Mouse (Mus musculus) megakaryocyte, adult 5-6 weeks (primary cell): Measurements from ENCODE around the gene Adamts9. TPM values are rescaled to one million over a fixed set of nuclear protein-coding genes. Genes with fewer than 3 reads are reported as not detected.

ENCODE experiments used
- ATAC-seq: 2 replicates; pipeline ENCODE4 v1.8.0; 2016; ENCODE audit warnings: mild to moderate bottlenecking, inconsistent platforms; ENCODE audit not compliant: poor library complexity, severe bottlenecking
- total RNA-seq, 2 experiments: library from RNA; stranded (forward) in 1 of 2; stranded (reverse) in 1 of 2; fragments of 153-499, 151-499 nt in 1 of 2; fragments of 221-1000, 200-1000 nt in 1 of 2; gene quantifications; 2 replicates each; pipeline versions ENCODE4 v1.2.3 to v1.2.4; 2015 to 2017

Gene Adamts9
- total RNA-seq, 2 experiments from 2014 or later, result 0.44 TPM; not detected in 1

DNA sequence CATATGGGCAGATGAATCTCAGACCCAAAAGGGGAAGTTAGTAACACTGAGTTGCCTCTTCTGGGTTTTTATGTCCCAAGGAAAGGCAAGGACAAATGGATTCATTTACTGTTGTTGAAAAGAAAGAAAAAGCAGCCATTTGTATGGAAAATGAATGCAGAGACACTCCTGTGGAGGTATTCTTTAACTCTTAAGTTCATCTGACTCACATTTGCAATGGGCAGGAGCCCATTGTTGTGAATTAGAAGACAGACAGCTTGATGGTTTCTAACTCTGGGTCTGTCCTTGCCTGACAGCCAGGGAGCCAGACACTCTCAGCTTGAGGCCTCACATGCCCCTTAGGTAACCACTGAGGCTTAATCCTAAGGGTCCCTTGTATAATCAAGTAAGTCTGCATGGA, 131.7 kb downstream of the Adamts9 start:
- ATAC-seq, result no peak

DNA sequence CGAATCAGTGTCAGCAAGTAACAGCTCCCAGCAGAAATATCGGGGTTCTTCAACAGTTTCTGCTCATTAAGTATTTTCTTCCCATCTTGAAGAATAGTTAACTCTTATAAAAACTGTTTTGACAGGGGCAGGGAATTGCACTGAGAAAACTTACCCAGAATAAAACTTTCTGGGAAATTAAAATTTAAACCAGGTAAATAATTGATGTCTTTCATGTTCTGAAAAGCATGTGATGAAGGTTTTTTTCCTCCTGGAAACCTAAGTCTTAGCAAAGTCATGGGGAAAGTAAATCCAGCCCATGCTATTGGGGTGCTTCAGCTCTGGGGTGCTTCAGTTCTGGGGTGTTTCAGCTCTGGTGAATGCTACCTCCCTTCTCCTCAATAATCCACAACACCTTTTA, 132.7 kb downstream of the Adamts9 start:
- no peak for ATAC-seq

DNA sequence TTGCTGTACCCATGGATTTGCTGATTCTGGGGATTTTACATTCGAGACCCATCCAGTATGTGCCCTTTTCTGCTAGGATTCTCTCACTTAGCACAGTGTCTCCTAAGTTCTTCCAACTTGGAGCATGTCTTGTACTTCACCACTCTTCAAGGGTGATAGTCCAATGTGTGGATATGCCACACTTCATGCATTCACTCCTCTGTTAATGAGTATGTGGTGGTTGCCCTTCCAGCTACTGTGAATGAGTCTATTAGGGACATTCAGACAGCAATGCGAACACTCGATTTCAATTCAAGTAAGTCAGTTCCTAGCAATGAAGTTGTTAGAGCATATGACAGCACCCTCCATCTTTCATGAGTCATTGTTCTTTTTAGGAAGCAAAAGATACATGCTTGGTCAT, 133.5 kb downstream of the Adamts9 start:
- no peak for ATAC-seq

DNA sequence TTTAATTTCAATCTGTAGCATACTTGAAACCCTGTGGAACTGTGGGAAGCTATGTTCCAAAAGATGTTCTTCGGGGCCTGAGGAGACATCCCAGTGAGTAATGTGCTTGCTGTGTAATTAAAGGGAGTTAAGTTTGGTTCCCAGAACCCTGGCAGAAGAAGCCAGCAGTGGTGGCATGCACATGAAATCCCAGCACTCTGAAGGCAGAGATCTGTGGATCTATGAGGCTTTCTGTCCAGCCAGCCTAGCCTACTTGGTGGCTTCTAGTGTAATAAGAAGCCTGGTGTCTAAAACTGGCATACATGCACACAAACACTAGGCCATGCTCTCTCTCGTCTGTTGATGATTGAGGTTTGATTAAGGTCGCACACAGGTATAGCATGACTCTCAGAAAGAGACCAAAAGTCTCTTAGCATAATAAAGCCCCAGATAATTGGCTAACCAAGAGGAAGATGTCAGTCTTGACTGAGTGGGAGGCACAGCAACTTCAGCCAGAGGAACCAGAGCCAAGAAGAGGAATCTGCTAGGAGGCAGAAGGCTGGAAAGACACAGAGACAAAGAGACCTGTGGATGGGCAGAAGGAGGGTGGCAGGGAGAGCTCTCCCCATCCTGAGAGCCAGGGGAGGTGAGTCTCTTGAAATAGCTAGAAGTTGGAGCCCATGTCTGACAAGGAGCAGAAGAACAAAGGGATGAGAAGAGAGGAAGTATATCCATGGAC, 138.9 kb downstream of the Adamts9 start:
- ATAC-seq, result no peak

GRCm38 (mm10) chr6:92803213-92803612, 140.1 kb downstream of the Adamts9 start:
- no peak for ATAC-seq

- ATAC-seq, result no peak
These were observed 140.9 kb downstream of the Adamts9 start for GRCm38 (mm10) chr6:92802421-92802820.

GRCm38 (mm10) chr6:92801462-92801861, 141.8 kb downstream of the Adamts9 start:
- ATAC-seq, result no peak

- no peak for ATAC-seq
These were observed 149.5 kb downstream of the Adamts9 start for GRCm38 (mm10) chr6:92793804-92794203.

GRCm38 (mm10) chr6:92787376-92787712, 155.9 kb downstream of the Adamts9 start:
- ATAC-seq, result no peak

GRCm38 (mm10) chr6:92786701-92787375, 156.5 kb downstream of the Adamts9 start:
- no peak for ATAC-seq

DNA sequence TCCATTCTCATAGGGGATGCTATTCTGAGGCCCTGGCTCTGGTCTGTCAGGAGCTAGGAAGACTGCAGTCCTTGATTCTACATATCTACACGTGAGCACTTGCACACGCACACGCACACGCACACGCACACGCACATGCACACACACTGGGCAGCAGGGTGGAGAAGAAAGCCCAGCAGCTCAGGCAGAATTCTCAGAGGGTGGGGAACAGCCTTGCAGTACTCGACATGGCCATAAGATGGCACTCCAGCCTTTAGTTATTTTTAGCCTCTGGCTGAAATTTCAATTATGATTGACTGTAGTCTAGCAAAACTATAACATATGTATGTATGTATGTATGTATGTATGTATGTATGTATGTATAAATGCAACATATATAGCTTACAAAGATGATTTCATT, 158.5 kb downstream of the Adamts9 start:
- peak; percentile 43; the same call in 1 of the 2 replicates for ATAC-seq

DNA sequence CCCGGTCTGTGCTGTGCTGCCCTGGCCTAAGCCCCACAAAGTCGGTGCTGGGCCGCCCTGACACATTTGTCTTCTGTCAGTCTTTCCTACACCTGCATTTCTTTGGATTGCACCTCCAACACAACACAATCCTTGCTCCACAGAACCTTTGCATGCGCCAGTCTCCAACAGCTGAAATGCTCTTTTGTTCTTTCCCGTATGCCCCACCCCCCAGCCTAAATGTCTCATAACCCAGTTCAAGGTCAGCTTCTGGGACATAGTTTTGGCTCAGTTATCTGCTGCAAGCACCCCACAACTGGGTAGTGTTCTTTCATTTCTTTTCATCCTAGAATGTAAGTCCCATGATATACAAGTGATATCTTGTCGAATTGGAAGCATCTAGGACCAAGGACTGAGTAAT, 161.8 kb downstream of the Adamts9 start:
- ATAC-seq, result no peak

GRCm38 (mm10) chr6:92779935-92780205, 163.4 kb downstream of the Adamts9 start:
- ATAC-seq, result no peak

DNA sequence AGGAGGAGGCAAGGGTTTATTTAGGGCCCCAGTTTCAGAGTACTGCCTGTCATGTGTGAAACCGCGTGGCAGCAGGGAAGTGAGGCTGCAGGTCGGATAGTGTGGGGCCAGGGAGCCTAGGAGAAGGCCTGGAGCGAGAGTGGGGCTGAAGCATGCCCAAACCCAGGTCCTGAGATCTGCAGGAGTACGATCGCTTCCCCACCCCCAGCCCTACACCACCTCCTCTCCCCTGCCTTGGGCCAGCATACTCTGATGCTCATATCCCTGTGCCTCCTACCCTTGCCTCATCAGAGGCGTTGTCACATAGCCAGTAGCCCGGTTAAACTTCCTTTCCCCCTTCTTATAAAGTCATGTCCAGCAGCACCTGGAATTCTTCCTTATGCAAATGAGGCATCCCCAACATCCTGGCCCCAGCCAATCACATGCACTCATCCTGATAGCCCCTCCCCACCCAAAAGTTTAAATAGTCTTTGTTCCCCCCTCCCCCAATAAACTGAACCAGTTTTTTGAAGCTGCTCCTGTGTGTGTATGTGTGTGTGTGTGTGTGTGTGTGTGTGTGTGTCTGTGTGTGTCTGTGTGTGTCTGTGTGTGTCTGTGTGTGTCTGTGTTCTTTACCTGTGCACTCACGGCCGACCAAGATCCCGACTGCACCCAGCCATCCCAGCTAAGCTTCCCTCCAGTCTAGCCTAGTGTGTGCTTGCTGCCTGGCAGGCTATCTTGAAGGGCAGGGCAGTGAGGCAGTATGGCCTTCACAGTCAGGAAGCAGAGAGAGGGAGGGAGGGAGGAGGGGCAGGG, 164.0 kb downstream of the Adamts9 start:
- no peak for ATAC-seq

- no peak for ATAC-seq
These were observed 166.9 kb downstream of the Adamts9 start for GRCm38 (mm10) chr6:92776356-92776755.

- ATAC-seq, result no peak
These were observed 180.9 kb downstream of the Adamts9 start for GRCm38 (mm10) chr6:92762372-92762771.

DNA sequence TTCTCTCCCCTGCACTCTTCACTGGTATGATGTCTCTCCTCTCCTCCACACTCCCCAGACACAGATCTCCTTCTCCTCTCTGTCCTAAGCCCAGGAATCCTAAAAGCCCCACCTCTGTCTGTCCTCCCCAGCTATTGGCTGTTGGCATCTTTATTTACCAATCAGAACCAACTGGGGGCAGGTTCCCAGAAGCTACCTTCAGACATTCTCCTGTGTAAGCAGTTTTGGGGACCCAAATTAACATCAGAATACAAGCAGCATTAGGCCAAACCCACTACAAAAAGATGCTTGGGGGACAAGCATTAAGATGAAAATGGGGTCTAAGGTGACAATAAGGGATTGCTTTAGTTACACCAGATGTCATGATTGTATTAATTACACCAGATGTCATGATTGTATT, 183.7 kb downstream of the Adamts9 start:
- no peak for ATAC-seq

GRCm38 (mm10) chr6:92755826-92756225, 187.5 kb downstream of the Adamts9 start:
- ATAC-seq, result no peak

- no peak for ATAC-seq
These were observed 190.6 kb downstream of the Adamts9 start for GRCm38 (mm10) chr6:92752737-92753136.

DNA sequence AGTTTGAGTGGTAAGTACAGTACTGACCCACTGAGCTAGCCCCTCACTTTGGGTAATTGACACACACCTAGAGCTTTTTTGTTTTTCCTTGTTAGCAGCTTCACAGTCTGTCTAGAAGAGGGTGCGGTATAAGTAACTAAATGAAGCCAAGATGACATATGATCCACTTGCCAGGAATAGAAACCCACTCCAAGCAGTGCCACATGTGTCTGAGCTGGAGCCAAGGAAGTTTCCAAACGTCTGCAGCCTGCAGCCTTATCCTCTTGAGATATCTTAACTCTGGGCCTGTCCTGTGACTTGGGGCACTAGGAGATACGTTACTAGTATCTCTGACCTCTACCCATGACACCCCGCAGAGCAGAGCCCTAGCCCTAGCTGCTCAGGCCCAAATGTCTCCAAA, 193.9 kb downstream of the Adamts9 start:
- ATAC-seq, result no peak

- no peak for ATAC-seq
These were observed 199.7 kb downstream of the Adamts9 start for GRCm38 (mm10) chr6:92743605-92744004.

DNA sequence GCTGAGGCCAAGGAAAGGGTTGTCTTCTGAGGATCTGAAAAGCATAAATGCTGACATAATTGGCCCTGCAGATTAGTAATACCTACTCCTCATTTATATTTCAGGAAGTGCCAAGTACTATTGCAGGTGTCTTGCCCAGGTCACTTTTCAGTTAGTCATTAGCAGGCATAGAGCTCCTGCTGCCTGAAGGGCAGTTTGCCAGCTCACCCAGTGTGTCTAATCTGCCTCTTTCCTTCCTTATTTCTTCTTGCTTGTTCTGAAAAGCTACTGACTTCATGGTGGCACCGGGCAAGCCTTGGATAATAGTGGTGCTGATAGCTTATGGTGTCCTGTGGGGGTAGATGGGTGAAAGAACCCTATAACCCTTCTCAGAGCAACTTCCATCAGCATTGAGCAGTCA, 206.2 kb downstream of the Adamts9 start:
- ATAC-seq, result no peak
